Mouse (Mus musculus): Measurements from ENCODE around the gene Vmn2r70.

Vmn2r70 gene

GRCm38 (mm10) chr7:85569092-85569491 lies at the start of gene Vmn2r70:
Gene Vmn2r70 (minus strand): TSS chr7:85569192.
- no peak for DNase-seq (ENCODE audit: low spot score)

GRCm38 (mm10) chr7:85562787-85563186 lies 6.2 kb downstream of the Vmn2r70 start, which contains the start of gene Vmn2r71:
Gene Vmn2r71 (plus strand): TSS chr7:85563087.
- no peak for DNase-seq (ENCODE audit: low spot score)

- DNase-seq (ENCODE audit: low spot score) = no peak
Measured at GRCm38 (mm10) chr7:85543118-85543517, 25.9 kb downstream of the Vmn2r70 start.

GRCm38 (mm10) chr7:85542108-85542507 lies 26.9 kb downstream of the Vmn2r70 start:
- DNase-seq (ENCODE audit: low spot score) = no peak
